Mouse (Mus musculus) midbrain, embryonic 15.5 days (tissue): Measurements from ENCODE around the gene Agbl5. TPM values are rescaled to one million over a fixed set of nuclear protein-coding genes. Genes with fewer than 3 reads are reported as not detected.

Source experiments
- ATAC-seq: fragments of 200-750 bp; cut with Nextera tagmentation; replicated peaks from 2 replicates; pipeline ENCODE4 v1.8.0; 2017; ENCODE audit warnings: moderate TSS enrichment
- H3K27ac ChIP-seq: fragments of 300-500 bp; sonication (generic); 2 replicates; pipeline ENCODE4 v1.5.1; 2015; ENCODE audit warnings: mild to moderate bottlenecking, inconsistent platforms
- H3K27me3 ChIP-seq: fragments of 300-500 bp; sonication (generic); replicated peaks from 2 replicates; pipeline ENCODE4 v1.6.1; 2015; ENCODE audit warnings: inconsistent platforms
- H3K36me3 ChIP-seq: fragments of 300-500 bp; sonication (generic); replicated peaks from 2 replicates; pipeline ENCODE4 v1.6.1; 2015; ENCODE audit warnings: inconsistent platforms
- H3K4me1 ChIP-seq: fragments of 300-500 bp; sonication (generic); 2 replicates; pipeline ENCODE4 v1.6.1; 2015; ENCODE audit warnings: inconsistent platforms
- H3K4me2 ChIP-seq: fragments of 300-500 bp; sonication (generic); 2 replicates; pipeline ENCODE4 v1.6.1; 2015; ENCODE audit warnings: inconsistent platforms, mild to moderate bottlenecking, moderate library complexity
- H3K4me3 ChIP-seq: fragments of 300-500 bp; sonication (generic); 2 replicates; pipeline ENCODE4 v1.5.1; 2015; ENCODE audit warnings: mild to moderate bottlenecking, inconsistent platforms
- H3K9ac ChIP-seq: fragments of 300-500 bp; sonication (generic); 2 replicates; pipeline ENCODE4 v1.6.1; 2015; ENCODE audit warnings: mild to moderate bottlenecking, inconsistent platforms
- H3K9me3 ChIP-seq: fragments of 300-500 bp; sonication (generic); 2 replicates; pipeline ENCODE4 v1.6.1; 2016; ENCODE audit warnings: inconsistent platforms
- WGBS: fragments of 180-500 bp; shearing (Covaris S2); methylation state at CpG from one replicate; pipeline ENCODE4 v1.1.7; 2015; ENCODE audit warnings: mixed read lengths; 5-methylcytosine and 5-hydroxymethylcytosine counted together
- polyA plus RNA-seq: library from polyadenylated mRNA; unstranded; fragments of >200 nt; fragmentation: Nextera tagmentation; extraction: Ambion mirVana; gene quantifications from 2 replicates; pipeline ENCODE4 v1.2.1, GENCODE M21; 2015

Agbl5 gene
- 25.2 and 32.3 TPM in 2 replicates for polyA plus RNA-seq

- H3K36me3 ChIP-seq = peaks cover 27% of the 10 kb centered on the region
- peak; percentile 94 for ATAC-seq
Measured at GRCm38 (mm10) chr5:30888337-30889087, at the start of gene Agbl5. Agbl5 (plus strand) TSS chr5:30888694.

GRCm38 (mm10) chr5:30839731-30840130 is 48.8 kb upstream of the Agbl5 start:
- Histone ChIP-seq H3K4me2 (no peak overlapping the region), H3K27me3 (no peaks in the 10 kb centered on the region), H3K36me3 (peaks cover 11% of the 10 kb centered on the region; the same call in 1 of the 2 replicates), H3K4me1 (no peaks in the 10 kb centered on the region), H3K9ac (no peak overlapping the region), H3K27ac (no peak overlapping the region), H3K9me3 (no peaks in the 10 kb centered on the region), H3K4me3 (no peak overlapping the region)
- WGBS = 97% methylated on average over 2 of the region's 2 CpGs
- no peak for ATAC-seq

More at GRCm38 (mm10) chr5:30888337-30889087, at the start of gene Agbl5:
- Histone ChIP-seq H3K4me3 (peak within 1 kb of the TSS; percentile 78), H3K27ac (peak within 1 kb of the TSS; percentile 99), H3K9ac (peak within 1 kb of the TSS; percentile 86), H3K4me2 (peak within 1 kb of the TSS; percentile 59), H3K27me3 (no peaks in the 10 kb centered on the region), H3K4me1 (peaks cover 21% of the 10 kb centered on the region), H3K9me3 (no peaks in the 10 kb centered on the region)
- WGBS = under 1% methylated on average over 42 of the region's 42 CpGs

- Histone ChIP-seq H3K9ac (no peak overlapping the region), H3K4me2 (no peak overlapping the region), H3K27ac (no peak overlapping the region), H3K4me1 (no peaks in the 10 kb centered on the region), H3K4me3 (no peak overlapping the region), H3K27me3 (no peaks in the 10 kb centered on the region), H3K9me3 (no peaks in the 10 kb centered on the region), H3K36me3 (peaks cover 4% of the 10 kb centered on the region; the same call in 1 of the 2 replicates)
- 55% methylated on average over 3 of the region's 3 CpGs for WGBS
- ATAC-seq = no peak
Measured at GRCm38 (mm10) chr5:30841896-30842295, 46.6 kb upstream of the Agbl5 start.

- H3K4me3 ChIP-seq = no peak overlapping the region
- no peak overlapping the region for H3K4me2 ChIP-seq
- no peak overlapping the region for H3K27ac ChIP-seq
- H3K9me3 ChIP-seq = no peaks in the 10 kb centered on the region
- H3K36me3 ChIP-seq = no peaks in the 10 kb centered on the region
- no peaks in the 10 kb centered on the region for H3K27me3 ChIP-seq
- WGBS = 72% methylated on average over 6 of the region's 6 CpGs
- no peak overlapping the region for H3K9ac ChIP-seq
- no peaks in the 10 kb centered on the region for H3K4me1 ChIP-seq
- ATAC-seq = no peak
Measured at GRCm38 (mm10) chr5:30849891-30850555, 38.5 kb upstream of the Agbl5 start.

- no peak overlapping the region for H3K9ac ChIP-seq
- H3K27ac ChIP-seq = no peak overlapping the region
- 75% methylated on average over 2 of the region's 2 CpGs for WGBS
- H3K27me3 ChIP-seq = no peaks in the 10 kb centered on the region
- no peaks in the 10 kb centered on the region for H3K9me3 ChIP-seq
- no peak overlapping the region for H3K4me3 ChIP-seq
- no peaks in the 10 kb centered on the region for H3K4me1 ChIP-seq
- H3K4me2 ChIP-seq = no peak overlapping the region
- no peak for ATAC-seq
- no peaks in the 10 kb centered on the region for H3K36me3 ChIP-seq
Measured at GRCm38 (mm10) chr5:30850556-30850925, 38.0 kb upstream of the Agbl5 start.

GRCm38 (mm10) chr5:30853522-30853921 is 35.0 kb upstream of the Agbl5 start:
- no peak for ATAC-seq
- H3K27ac ChIP-seq = no peak overlapping the region
- H3K9ac ChIP-seq = no peak overlapping the region
- no peak overlapping the region for H3K4me3 ChIP-seq
- no peak overlapping the region for H3K4me2 ChIP-seq
- 81% methylated on average over 4 of the region's 4 CpGs for WGBS
- no peaks in the 10 kb centered on the region for H3K27me3 ChIP-seq
- H3K36me3 ChIP-seq = no peaks in the 10 kb centered on the region
- H3K4me1 ChIP-seq = no peaks in the 10 kb centered on the region
- no peaks in the 10 kb centered on the region for H3K9me3 ChIP-seq

- Histone ChIP-seq H3K27ac (no peak overlapping the region), H3K27me3 (no peaks in the 10 kb centered on the region), H3K9ac (no peak overlapping the region), H3K4me2 (no peak overlapping the region), H3K36me3 (no peaks in the 10 kb centered on the region), H3K4me3 (no peak overlapping the region), H3K9me3 (no peaks in the 10 kb centered on the region), H3K4me1 (no peaks in the 10 kb centered on the region)
- 80% methylated on average over 3 of the region's 3 CpGs for WGBS
- no peak for ATAC-seq
Measured at GRCm38 (mm10) chr5:30855674-30856073, 32.8 kb upstream of the Agbl5 start.

GRCm38 (mm10) chr5:30856124-30856523 is 32.4 kb upstream of the Agbl5 start:
- no peak overlapping the region for H3K4me2 ChIP-seq
- 87% methylated on average over 2 of the region's 2 CpGs for WGBS

GRCm38 (mm10) chr5:30863852-30864251 is 24.6 kb upstream of the Agbl5 start:
- 42% methylated on average over 4 of the region's 4 CpGs for WGBS
- Histone ChIP-seq H3K4me1 (peaks cover under 1% of the 10 kb centered on the region), H3K27me3 (no peaks in the 10 kb centered on the region), H3K36me3 (peaks cover 23% of the 10 kb centered on the region; the same call in 1 of the 2 replicates), H3K4me3 (no peak overlapping the region), H3K4me2 (no peak overlapping the region), H3K9ac (no peak overlapping the region), H3K9me3 (no peaks in the 10 kb centered on the region), H3K27ac (no peak overlapping the region)
- no peak for ATAC-seq

More at GRCm38 (mm10) chr5:30856124-30856523, 32.4 kb upstream of the Agbl5 start:
- ATAC-seq = no peak
- no peaks in the 10 kb centered on the region for H3K4me1 ChIP-seq
- no peaks in the 10 kb centered on the region for H3K36me3 ChIP-seq
- H3K27me3 ChIP-seq = no peaks in the 10 kb centered on the region
- no peak overlapping the region for H3K27ac ChIP-seq
- no peak overlapping the region for H3K9ac ChIP-seq
- no peak overlapping the region for H3K4me3 ChIP-seq
- no peaks in the 10 kb centered on the region for H3K9me3 ChIP-seq

- no peak overlapping the region for H3K4me3 ChIP-seq
- no peak overlapping the region for H3K27ac ChIP-seq
- no peak overlapping the region for H3K4me2 ChIP-seq
- H3K9me3 ChIP-seq = no peaks in the 10 kb centered on the region
- no peaks in the 10 kb centered on the region for H3K27me3 ChIP-seq
- no peak for ATAC-seq
- no peak overlapping the region for H3K9ac ChIP-seq
- 58% methylated on average over 15 of the region's 15 CpGs for WGBS
- peaks cover 23% of the 10 kb centered on the region; the same call in 1 of the 2 replicates for H3K36me3 ChIP-seq
- peaks cover 4% of the 10 kb centered on the region for H3K4me1 ChIP-seq
Measured at GRCm38 (mm10) chr5:30864322-30864721, 24.2 kb upstream of the Agbl5 start.

- WGBS = 95% methylated on average over 3 of the region's 3 CpGs
- no peak for ATAC-seq
Measured at GRCm38 (mm10) chr5:30866871-30867270, 21.6 kb upstream of the Agbl5 start.

GRCm38 (mm10) chr5:30867712-30868111 is 20.8 kb upstream of the Agbl5 start, which contains the start of gene Tmem214:
Tmem214 (plus strand) TSS chr5:30868012.
- Histone ChIP-seq H3K9ac (no peak within 1 kb of the TSS), H3K36me3 (peaks cover 33% of the 10 kb centered on the region), H3K9me3 (no peaks in the 10 kb centered on the region), H3K27ac (no peak within 1 kb of the TSS; the same call in 1 of the 2 replicates), H3K4me1 (peaks cover 17% of the 10 kb centered on the region), H3K4me2 (peak within 1 kb of the TSS; percentile 75), H3K27me3 (no peaks in the 10 kb centered on the region), H3K4me3 (peak within 1 kb of the TSS; percentile 85; the same call in 1 of the 2 replicates)
- 95% methylated on average over 3 of the region's 3 CpGs for WGBS
- ATAC-seq = no peak

More at GRCm38 (mm10) chr5:30866871-30867270, 21.6 kb upstream of the Agbl5 start:
- Histone ChIP-seq H3K27me3 (no peaks in the 10 kb centered on the region), H3K4me2 (no peak overlapping the region), H3K9me3 (no peaks in the 10 kb centered on the region), H3K4me1 (peaks cover 17% of the 10 kb centered on the region), H3K9ac (no peak overlapping the region), H3K36me3 (peaks cover 25% of the 10 kb centered on the region; the same call in 1 of the 2 replicates), H3K4me3 (no peak overlapping the region), H3K27ac (no peak overlapping the region)
